ENCODE assay signal across 29 mouse cellular contexts in genomic region chrX:36752586-36752985, GRCm38 (mm10). TPM values are rescaled to one million over a fixed set of nuclear protein-coding genes. Genes with fewer than 3 reads are reported as not detected.
"Had no signal": no experiment of that assay in that cellular context is flagged by ENCODE, and none has a peak within 500 bp of the region (broad histone marks: within the 10 kb centered on the region; RNA-seq: fewer than 3 reads in every experiment).

No protein-coding gene starts in this region.

- H3K4me3 ChIP-seq: embryonic facial prominence, embryonic 10.5 days; embryonic facial prominence, embryonic 12.5 days; embryonic facial prominence, embryonic 13.5 days; embryonic facial prominence, embryonic 15.5 days; erythroblast, embryonic 14.5 days; forebrain, embryonic 10.5 days; forebrain, embryonic 12.5 days; forebrain, embryonic 13.5 days; gastrocnemius, adult 2 months; heart, adult 2 months; heart, embryonic 10.5 days; heart, embryonic 12.5 days; heart, embryonic 13.5 days had no signal

- H3K27me3 ChIP-seq: embryonic facial prominence, embryonic 12.5 days; embryonic facial prominence, embryonic 13.5 days; embryonic facial prominence, embryonic 15.5 days; forebrain, embryonic 12.5 days; forebrain, embryonic 13.5 days; heart, embryonic 12.5 days; heart, embryonic 13.5 days had no signal

- ATAC-seq: forebrain, embryonic 13.5 days; forebrain, embryonic 14.5 days; forebrain, embryonic 16.5 days; forebrain, postnatal 0 days had no signal

- H3K4me2 ChIP-seq: embryonic facial prominence, embryonic 12.5 days; embryonic facial prominence, embryonic 13.5 days; embryonic facial prominence, embryonic 15.5 days; forebrain, embryonic 12.5 days; forebrain, embryonic 13.5 days; heart, embryonic 12.5 days; heart, embryonic 13.5 days had no signal

- H3K9ac ChIP-seq: embryonic facial prominence, embryonic 12.5 days; embryonic facial prominence, embryonic 13.5 days; embryonic facial prominence, embryonic 15.5 days; forebrain, embryonic 12.5 days; forebrain, embryonic 13.5 days; forebrain, postnatal 0 days; heart, embryonic 12.5 days; heart, embryonic 13.5 days had no signal

- DNase-seq: cerebellum, adult 9-11 months; cerebellum, postnatal 10 days; cerebellum, postnatal 14 days; cerebellum, postnatal 25 days; cerebellum, postnatal 36 days; embryo, embryonic 11 days; forebrain, postnatal 0 days; gastrocnemius, adult 2 months; gastrocnemius, postnatal 10 days; gastrocnemius, postnatal 14 days; gastrocnemius, postnatal 25 days; gastrocnemius, postnatal 36 days; heart, adult 18-20 months; heart, adult 2 months had no signal

- H3K36me3 ChIP-seq: embryonic facial prominence, embryonic 10.5 days; embryonic facial prominence, embryonic 12.5 days; embryonic facial prominence, embryonic 13.5 days; embryonic facial prominence, embryonic 15.5 days; forebrain, embryonic 10.5 days; forebrain, embryonic 12.5 days; heart, embryonic 10.5 days; heart, embryonic 12.5 days; heart, embryonic 13.5 days had no signal

- H3K27ac ChIP-seq: embryonic facial prominence, embryonic 10.5 days; embryonic facial prominence, embryonic 12.5 days; embryonic facial prominence, embryonic 13.5 days; embryonic facial prominence, embryonic 15.5 days; forebrain, embryonic 10.5 days; forebrain, embryonic 12.5 days; forebrain, embryonic 13.5 days; gastrocnemius, adult 2 months; heart, adult 2 months; heart, embryonic 10.5 days; heart, embryonic 13.5 days had no signal

- H3K4me1 ChIP-seq: embryonic facial prominence, embryonic 10.5 days; embryonic facial prominence, embryonic 12.5 days; embryonic facial prominence, embryonic 13.5 days; embryonic facial prominence, embryonic 15.5 days; forebrain, embryonic 10.5 days; forebrain, embryonic 12.5 days; forebrain, embryonic 13.5 days; heart, embryonic 10.5 days; heart, embryonic 12.5 days had no signal

- H3K9me3 ChIP-seq: embryonic facial prominence, embryonic 10.5 days; embryonic facial prominence, embryonic 12.5 days; embryonic facial prominence, embryonic 13.5 days; embryonic facial prominence, embryonic 15.5 days; forebrain, embryonic 10.5 days; forebrain, embryonic 12.5 days; forebrain, embryonic 13.5 days; heart, embryonic 10.5 days; heart, embryonic 12.5 days; heart, embryonic 13.5 days had no signal

RNA-seq across cellular contexts. Expression of gene Slc25a43, which starts 9.1 kb away (rescaled TPM):
- total RNA-seq: common myeloid progenitor, adult 5-6 weeks; gastrocnemius, adult 18-20 months; gastrocnemius, adult 2 months; heart, adult 2 months had no signal
- polyA plus RNA-seq: erythroblast, embryonic 14.5 days had no signal
